Mouse (Mus musculus) erythroblast, embryonic 14.5 days (primary cell): Measurements from ENCODE around the gene Nudt3. TPM values are rescaled to one million over a fixed set of nuclear protein-coding genes. Genes with fewer than 3 reads are reported as not detected.
A peak's percentile ranks its signal among the peaks of the same experiment; 100 is the strongest.

Experiments used
- H3K27me3 ChIP-seq: 2 replicates; pipeline ENCODE4 v1.6.1; 2012; ENCODE audit warnings: inconsistent platforms; ENCODE audit not compliant: control insufficient read depth
- H3K36me3 ChIP-seq: 2 replicates; pipeline ENCODE4 v1.6.1; 2012; ENCODE audit warnings: mild to moderate bottlenecking, inconsistent platforms; ENCODE audit not compliant: control insufficient read depth
- H3K4me1 ChIP-seq: 2 replicates; pipeline ENCODE4 v1.6.1; 2012; ENCODE audit warnings: inconsistent platforms; ENCODE audit not compliant: control insufficient read depth
- H3K4me3 ChIP-seq: replicated peaks from 2 replicates; pipeline ENCODE3; 2012; ENCODE audit warnings: moderate library complexity, mild to moderate bottlenecking, inconsistent platforms
- H3K9me3 ChIP-seq: 2 replicates; pipeline ENCODE4 v1.6.1; 2012; ENCODE audit warnings: low read length, inconsistent platforms, mixed read lengths; ENCODE audit not compliant: control insufficient read depth
- GATA1 ChIP-seq: IDR thresholded peaks from 2 replicates; pipeline ENCODE4 v1.6.1; 2012; ENCODE audit warnings: low read length, inconsistent platforms, mixed read lengths
- TAL1 ChIP-seq: IDR thresholded peaks from 3 replicates; pipeline ENCODE4 v1.6.1; 2012; ENCODE audit warnings: low read length, inconsistent platforms, mixed read lengths
- polyA plus RNA-seq: library from polyadenylated mRNA; stranded (reverse); fragments of >175 nt; gene quantifications from 2 replicates; pipeline ENCODE4 v1.2.3, GENCODE M21; 2012

Nudt3 gene
- polyA plus RNA-seq, 1 experiment = 6.4 TPM

DNA sequence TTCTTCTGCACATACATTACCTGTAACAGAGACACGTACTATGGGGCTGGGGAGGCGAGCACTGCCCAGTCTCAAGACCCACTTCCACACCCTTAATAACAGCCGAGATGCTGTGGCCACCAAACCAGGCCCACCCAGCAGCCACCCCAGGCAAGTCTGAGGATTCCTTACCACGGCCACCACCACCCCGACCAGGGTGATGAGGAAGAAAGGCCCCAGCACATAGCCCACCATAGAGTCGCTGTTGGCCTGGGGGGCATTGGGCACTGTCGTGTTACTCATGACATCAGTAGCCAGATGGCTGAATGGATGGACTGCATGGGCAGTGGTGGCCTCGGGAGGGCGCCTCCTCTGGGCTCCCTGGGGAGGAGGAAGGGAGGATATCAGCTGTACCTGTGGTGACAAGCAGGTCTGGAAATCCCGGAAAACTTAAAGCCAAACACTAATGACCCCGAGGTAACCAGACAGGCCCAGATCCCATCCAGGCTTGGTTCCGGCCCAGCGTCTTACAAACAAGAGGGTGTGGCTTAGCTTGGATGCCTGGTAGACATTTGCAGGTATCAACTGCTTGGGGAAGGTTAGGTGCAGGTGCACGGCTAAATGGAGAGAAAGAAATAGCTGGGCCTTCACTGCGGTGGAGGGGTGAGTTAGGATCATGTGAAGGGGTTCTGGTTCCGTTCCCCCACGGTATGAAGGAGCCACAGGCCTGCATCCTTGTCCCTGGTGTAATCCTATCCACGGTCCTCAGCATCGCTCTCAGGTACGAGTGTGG lies 58.7 kb downstream of the Nudt3 start:
- Histone ChIP-seq H3K36me3 (peaks cover 33% of the 10 kb centered on the region), H3K9me3 (no peaks in the 10 kb centered on the region), H3K4me3 (peak overlapping the region; percentile 75), H3K4me1 (peaks cover 49% of the 10 kb centered on the region), H3K27me3 (peaks cover 21% of the 10 kb centered on the region)
- no peak for TF ChIP-seq GATA1
- no peak for TF ChIP-seq TAL1

DNA sequence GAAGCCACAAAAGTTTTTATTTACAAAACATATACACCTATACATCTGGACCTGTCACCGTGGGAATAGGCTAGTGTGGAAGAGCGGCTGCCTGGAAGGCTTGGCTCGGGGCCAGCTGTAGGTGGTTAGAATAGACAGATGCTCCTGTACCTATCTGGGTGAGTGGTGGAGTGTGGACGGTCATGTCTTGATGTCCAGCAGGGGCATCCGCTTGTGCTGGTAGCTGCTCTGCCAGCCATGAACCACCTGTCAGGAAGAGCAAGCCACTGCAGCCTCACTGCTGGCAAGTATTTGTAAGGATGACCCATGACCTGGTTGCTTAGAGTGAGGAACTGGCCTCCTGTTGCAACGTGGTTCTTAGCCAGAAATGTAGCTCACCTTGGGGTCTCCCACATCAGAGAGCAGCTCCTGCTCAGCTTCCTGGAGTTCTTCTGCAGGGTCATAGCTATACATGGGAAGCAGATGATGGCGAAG lies 59.5 kb downstream of the Nudt3 start:
- no peaks in the 10 kb centered on the region for H3K9me3 ChIP-seq
- TF ChIP-seq GATA1 (no peak), TAL1 (no peak)
- peaks cover 35% of the 10 kb centered on the region for H3K36me3 ChIP-seq
- H3K27me3 ChIP-seq = peaks cover 21% of the 10 kb centered on the region
- peaks cover 56% of the 10 kb centered on the region for H3K4me1 ChIP-seq
- no peak overlapping the region for H3K4me3 ChIP-seq

DNA sequence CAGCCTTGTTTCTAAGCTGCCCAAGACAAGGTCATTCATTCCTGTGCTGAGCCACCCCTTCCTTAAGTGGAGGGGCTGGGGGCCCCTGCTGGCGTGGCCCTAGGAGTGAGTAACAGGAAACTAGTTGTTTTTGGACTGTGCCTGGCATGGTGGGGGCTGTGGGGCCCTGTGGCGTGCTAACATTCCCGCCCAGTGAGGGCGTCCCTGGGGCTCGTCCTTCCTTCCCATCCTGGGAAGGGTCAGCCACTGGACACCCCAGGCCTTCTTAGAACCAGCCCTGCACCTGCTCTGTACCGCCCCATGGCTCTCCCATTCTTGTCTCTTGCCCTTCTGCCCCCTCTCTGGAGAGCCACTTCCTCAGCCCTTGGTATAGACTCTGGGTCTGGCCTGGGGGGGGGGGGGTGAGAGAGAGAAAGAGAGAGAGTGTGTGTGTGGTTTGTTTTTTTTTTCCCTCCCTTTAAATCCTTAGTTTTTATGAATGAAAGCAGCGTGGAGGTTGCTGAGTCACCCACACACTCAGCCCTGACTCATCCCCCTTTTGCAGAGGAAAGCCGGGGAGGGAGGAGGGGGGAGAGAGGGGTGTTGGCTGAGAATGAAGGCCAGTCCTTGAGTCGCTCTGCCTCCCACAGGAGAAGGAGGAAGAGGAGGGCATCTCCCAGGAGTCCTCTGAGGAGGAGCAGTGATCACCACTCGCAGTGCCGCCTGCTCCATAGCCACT lies 61.3 kb downstream of the Nudt3 start:
- Histone ChIP-seq H3K27me3 (peaks cover 10% of the 10 kb centered on the region), H3K9me3 (no peaks in the 10 kb centered on the region), H3K4me3 (no peak overlapping the region), H3K36me3 (peaks cover 36% of the 10 kb centered on the region), H3K4me1 (peaks cover 72% of the 10 kb centered on the region)
- TF ChIP-seq TAL1 = no peak
- no peak for TF ChIP-seq GATA1

DNA sequence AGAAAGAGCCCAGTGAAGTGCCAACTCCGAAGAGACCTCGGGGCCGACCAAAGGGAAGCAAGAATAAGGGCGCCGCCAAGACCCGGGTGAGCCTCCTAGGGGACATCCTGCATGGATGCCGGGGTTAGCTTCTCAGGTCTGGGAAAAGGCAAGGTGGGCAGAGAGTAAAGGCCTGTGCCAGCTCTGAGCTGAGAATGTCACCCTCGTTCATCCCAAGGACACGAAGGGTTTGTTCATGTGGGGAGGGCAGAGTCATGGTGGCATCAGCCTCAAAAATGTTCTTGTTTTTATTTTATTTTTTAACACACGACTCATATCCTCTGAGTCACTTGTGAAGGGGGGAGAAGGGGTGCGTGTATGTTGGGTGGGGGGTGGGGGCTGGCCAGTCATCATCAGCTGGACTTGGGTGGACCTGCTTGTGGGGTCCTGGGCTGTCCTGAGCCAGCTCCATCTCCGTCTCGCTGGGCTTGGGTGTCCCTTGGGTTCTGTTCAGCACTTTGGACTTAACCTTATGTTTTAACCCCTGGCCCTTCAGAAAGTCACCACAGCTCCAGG lies 62.3 kb downstream of the Nudt3 start:
- peaks cover 1% of the 10 kb centered on the region; the same call in 1 of the 2 replicates for H3K27me3 ChIP-seq
- H3K4me1 ChIP-seq = peaks cover 71% of the 10 kb centered on the region
- H3K36me3 ChIP-seq = peaks cover 36% of the 10 kb centered on the region
- H3K4me3 ChIP-seq = no peak overlapping the region
- no peaks in the 10 kb centered on the region for H3K9me3 ChIP-seq
- TF ChIP-seq GATA1 (no peak), TAL1 (no peak)

DNA sequence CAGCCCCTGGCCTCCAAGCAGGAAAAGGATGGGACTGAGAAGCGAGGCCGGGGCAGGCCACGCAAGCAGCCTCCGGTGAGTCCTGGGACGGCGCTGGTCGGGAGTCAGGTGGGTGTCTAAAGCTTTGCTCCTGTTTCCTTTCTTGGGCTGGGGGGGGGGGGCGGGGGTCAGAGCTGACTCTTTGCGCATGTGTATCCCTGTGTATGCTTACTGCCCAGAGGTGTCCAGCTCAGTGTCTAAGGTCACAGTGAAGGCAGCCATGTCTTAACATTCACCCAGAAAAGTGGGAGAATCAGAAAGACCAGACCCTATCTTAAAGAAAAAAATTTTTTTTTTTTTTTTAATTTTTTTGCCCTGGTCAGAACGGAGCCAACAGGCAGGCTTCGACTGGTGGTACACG lies 63.7 kb downstream of the Nudt3 start:
- H3K36me3 ChIP-seq = peaks cover 36% of the 10 kb centered on the region
- no peak for TF ChIP-seq TAL1
- no peak for TF ChIP-seq GATA1
- H3K27me3 ChIP-seq = peaks cover 3% of the 10 kb centered on the region; the same call in 1 of the 2 replicates
- H3K9me3 ChIP-seq = no peaks in the 10 kb centered on the region
- H3K4me3 ChIP-seq = no peak overlapping the region
- peaks cover 72% of the 10 kb centered on the region for H3K4me1 ChIP-seq

DNA sequence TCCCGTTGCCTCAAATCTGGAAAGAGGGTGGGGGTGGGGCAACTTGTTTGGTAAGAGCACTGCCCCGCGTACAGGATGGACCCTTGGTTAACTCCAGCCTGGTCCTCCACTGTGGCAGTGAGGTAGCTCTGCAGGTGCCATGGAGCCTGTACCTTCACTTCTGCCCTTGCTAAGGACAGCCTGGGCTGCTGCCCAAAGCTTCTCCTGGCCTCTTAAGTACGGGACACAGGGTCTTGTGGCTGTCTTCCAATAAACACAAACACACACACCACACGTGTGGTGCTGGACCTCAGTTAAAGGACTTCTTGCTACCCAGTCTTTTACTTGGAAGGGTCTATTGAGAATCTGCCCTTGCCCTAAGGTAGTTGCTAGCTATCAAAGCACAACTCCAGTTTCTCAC lies 64.5 kb downstream of the Nudt3 start:
- Histone ChIP-seq H3K4me1 (peaks cover 70% of the 10 kb centered on the region), H3K27me3 (peaks cover 3% of the 10 kb centered on the region; the same call in 1 of the 2 replicates), H3K4me3 (peak overlapping the region; percentile 82), H3K36me3 (peaks cover 30% of the 10 kb centered on the region), H3K9me3 (no peaks in the 10 kb centered on the region)
- TF ChIP-seq GATA1 = no peak
- no peak for TF ChIP-seq TAL1

DNA sequence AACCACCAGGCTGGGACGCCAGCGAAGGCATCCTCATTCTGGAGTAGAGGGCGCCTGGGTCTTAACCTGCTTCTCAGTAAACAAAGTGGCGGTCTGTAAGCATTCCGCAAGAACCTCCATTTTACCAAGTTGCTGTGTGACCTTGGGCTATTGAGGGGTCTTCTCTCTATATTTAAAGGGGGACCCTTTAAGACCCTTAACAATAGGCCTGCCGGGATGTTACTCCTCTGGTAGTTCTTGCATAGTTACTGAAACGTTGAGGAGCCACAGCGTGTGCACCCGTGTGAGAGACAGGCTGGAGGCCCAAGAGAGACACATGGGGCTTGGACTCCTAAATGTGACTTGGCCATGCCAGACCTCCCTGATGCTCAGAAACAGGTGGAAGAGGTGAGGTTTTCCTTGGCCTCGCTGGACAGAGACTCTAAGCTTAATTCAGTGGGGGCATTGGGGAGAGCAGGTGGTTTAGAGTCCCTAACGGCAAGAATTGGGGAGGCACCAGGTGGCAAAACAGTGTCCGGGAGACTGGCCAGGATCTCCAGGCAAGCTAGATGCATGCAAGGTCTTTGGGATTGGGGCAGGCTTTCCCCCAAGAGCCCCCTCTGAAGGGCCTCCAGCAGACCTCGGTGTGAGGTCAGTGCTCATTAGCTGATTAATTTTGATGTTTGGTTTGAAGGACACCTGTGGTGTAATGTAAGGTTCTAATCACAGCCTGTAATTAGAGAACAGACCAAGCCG lies 65.2 kb downstream of the Nudt3 start:
- Histone ChIP-seq H3K4me1 (peaks cover 69% of the 10 kb centered on the region), H3K27me3 (peaks cover 3% of the 10 kb centered on the region; the same call in 1 of the 2 replicates)

DNA sequence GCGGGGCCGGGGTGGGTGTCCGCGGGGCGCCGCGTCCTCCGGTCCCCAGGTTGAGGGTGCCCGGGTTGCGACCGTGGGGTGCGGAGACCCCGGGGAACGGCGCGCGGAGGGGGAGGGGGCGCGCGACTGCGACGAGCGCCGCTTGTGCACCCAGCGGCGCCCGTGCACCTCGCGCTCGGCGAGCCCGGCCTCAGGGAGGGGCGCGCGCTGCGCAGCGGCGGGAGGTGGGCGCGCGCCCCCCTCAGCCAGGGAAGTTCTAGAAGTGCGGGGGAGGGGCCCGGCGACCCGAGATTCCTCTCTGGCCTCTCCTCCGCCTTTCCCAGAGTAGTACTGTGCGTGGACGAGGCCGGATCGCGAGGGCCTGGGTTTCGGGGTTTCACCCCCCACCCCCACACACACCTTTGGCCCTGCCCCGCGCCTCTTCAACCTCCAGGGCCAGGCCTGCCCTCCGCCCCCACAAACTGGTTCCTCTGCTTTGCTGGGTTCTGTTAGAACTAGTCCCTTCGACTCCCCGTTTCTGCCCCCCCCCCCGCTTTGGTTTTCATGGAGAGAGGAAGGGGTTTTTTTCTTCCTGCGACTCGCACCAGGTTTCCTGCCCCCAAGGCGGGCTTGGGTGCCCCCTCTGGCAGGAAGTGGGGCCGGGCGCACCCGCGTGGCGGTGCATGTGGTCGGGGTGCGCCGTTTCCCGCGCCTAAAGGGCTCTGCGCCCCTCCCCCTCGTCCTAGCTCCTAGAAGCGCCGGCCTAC lies 65.9 kb downstream of the Nudt3 start:
- Histone ChIP-seq H3K4me1 (peaks cover 76% of the 10 kb centered on the region), H3K4me3 (peak overlapping the region; percentile 82), H3K27me3 (peaks cover 3% of the 10 kb centered on the region; the same call in 1 of the 2 replicates), H3K9me3 (no peaks in the 10 kb centered on the region), H3K36me3 (peaks cover 27% of the 10 kb centered on the region)
- TF ChIP-seq TAL1 = no peak
- TF ChIP-seq GATA1 = no peak

More for the DNA sequence above, 65.2 kb downstream of the Nudt3 start:
- Histone ChIP-seq H3K36me3 (peaks cover 27% of the 10 kb centered on the region), H3K4me3 (peak overlapping the region; percentile 82), H3K9me3 (no peaks in the 10 kb centered on the region)
- no peak for TF ChIP-seq TAL1
- no peak for TF ChIP-seq GATA1
